Comparison of ENCODE assay signal across 19 mouse cellular contexts in genomic region chr5:128191710-128192109, GRCm38 (mm10).
DNase-seq lines count a peak whose midpoint lies in the region; ATAC-seq lines count a peak whose summit lies in the region.
"Had no signal": no experiment of that assay in that cellular context is flagged by ENCODE, and none has a peak within 500 bp of the region (broad histone marks: within the 10 kb centered on the region; RNA-seq: fewer than 3 reads in every experiment).

No protein-coding gene starts in this region.

- no peaks in the 10 kb centered on the region for H3K36me3 ChIP-seq in midbrain, embryonic 11.5 days (ENCODE audit: control insufficient read depth, insufficient read depth, low read length)
- H3K36me3 ChIP-seq in midbrain, embryonic 15.5 days (replicated peaks), result no peaks in the 10 kb centered on the region
- H3K36me3 ChIP-seq in neural tube, embryonic 14.5 days (ENCODE audit: control insufficient read depth, insufficient read depth, low read length), result no peaks in the 10 kb centered on the region
- no peaks in the 10 kb centered on the region for H3K36me3 ChIP-seq in neural tube, embryonic 15.5 days
- H3K36me3 ChIP-seq in midbrain, embryonic 16.5 days (ENCODE audit: control insufficient read depth, insufficient read depth, low read length), result no peaks in the 10 kb centered on the region
- H3K36me3 ChIP-seq: embryonic facial prominence, embryonic 12.5 days; intestine, embryonic 15.5 days had no signal

- no peak for DNase-seq in frontal cortex, postnatal 10 days (ENCODE audit: low spot score in 2 of 2)
- peak; percentile 68 for DNase-seq in midbrain, embryonic 11.5 days (ENCODE audit: low spot score, missing footprints)
- no peak for DNase-seq in left cerebral cortex, postnatal 4 days
- DNase-seq: adrenal gland, postnatal 14 days; cerebellum, adult 18-20 months; cerebellum, postnatal 25 days; forebrain, postnatal 0 days; gastrocnemius, postnatal 10 days; heart, adult 2 months; kidney, adult 18-20 months had no signal

- no peak overlapping the region for H3K9ac ChIP-seq in midbrain, embryonic 11.5 days (ENCODE audit: low read length)
- no peak overlapping the region for H3K9ac ChIP-seq in midbrain, embryonic 15.5 days
- H3K9ac ChIP-seq in neural tube, embryonic 14.5 days (replicated peaks; ENCODE audit: low read depth, low read length), result no peak overlapping the region
- no peak overlapping the region for H3K9ac ChIP-seq in neural tube, embryonic 15.5 days (replicated peaks)
- H3K9ac ChIP-seq in midbrain, embryonic 16.5 days (ENCODE audit: low read depth, low read length), result no peak overlapping the region
- H3K9ac ChIP-seq: embryonic facial prominence, embryonic 12.5 days; forebrain, postnatal 0 days; intestine, embryonic 15.5 days had no signal

- intact Hi-C loops in left cerebral cortex, postnatal 4 days (cut with DNase I), result no loop called here

- no peak overlapping the region for H3K4me2 ChIP-seq in midbrain, embryonic 11.5 days
- H3K4me2 ChIP-seq in midbrain, embryonic 15.5 days, result no peak overlapping the region
- no peak overlapping the region for H3K4me2 ChIP-seq in neural tube, embryonic 14.5 days (ENCODE audit: low read depth, low read length)
- H3K4me2 ChIP-seq in neural tube, embryonic 15.5 days, result no peak overlapping the region
- no peak overlapping the region for H3K4me2 ChIP-seq in midbrain, embryonic 16.5 days (ENCODE audit: low read length)
- H3K4me2 ChIP-seq: embryonic facial prominence, embryonic 12.5 days; heart, embryonic 11.5 days; intestine, embryonic 15.5 days had no signal

- no peaks in the 10 kb centered on the region for H3K9me3 ChIP-seq in midbrain, embryonic 11.5 days (ENCODE audit: control insufficient read depth, low read length)
- H3K9me3 ChIP-seq in midbrain, embryonic 15.5 days, result no peaks in the 10 kb centered on the region
- H3K9me3 ChIP-seq in neural tube, embryonic 14.5 days (ENCODE audit: control insufficient read depth, low read length), result no peaks in the 10 kb centered on the region
- H3K9me3 ChIP-seq in neural tube, embryonic 15.5 days (replicated peaks), result no peaks in the 10 kb centered on the region
- no peaks in the 10 kb centered on the region for H3K9me3 ChIP-seq in midbrain, embryonic 16.5 days (replicated peaks; ENCODE audit: control insufficient read depth, low read length, poor library complexity, severe bottlenecking)
- H3K9me3 ChIP-seq: embryonic facial prominence, embryonic 12.5 days; intestine, embryonic 15.5 days had no signal

- H3K27ac ChIP-seq in midbrain, embryonic 11.5 days (ENCODE audit: low read depth, low read length), result no peak overlapping the region
- no peak overlapping the region; the same call in 1 of the 2 replicates for H3K27ac ChIP-seq in midbrain, embryonic 15.5 days
- H3K27ac ChIP-seq in neural tube, embryonic 14.5 days (ENCODE audit: low read depth, low read length), result peak overlapping the region; percentile 45; the same call in 1 of the 2 replicates
- H3K27ac ChIP-seq in neural tube, embryonic 15.5 days (replicated peaks), result no peak overlapping the region
- no peak overlapping the region for H3K27ac ChIP-seq in midbrain, embryonic 16.5 days (ENCODE audit: low read length)
- H3K27ac ChIP-seq: heart, adult 2 months; intestine, embryonic 15.5 days had no signal

- H3K27me3 ChIP-seq in midbrain, embryonic 11.5 days (ENCODE audit: control insufficient read depth, insufficient read depth, low read length), result no peaks in the 10 kb centered on the region
- no peaks in the 10 kb centered on the region for H3K27me3 ChIP-seq in midbrain, embryonic 15.5 days (replicated peaks)
- H3K27me3 ChIP-seq in neural tube, embryonic 14.5 days (ENCODE audit: control insufficient read depth, insufficient read depth, low read length), result no peaks in the 10 kb centered on the region
- H3K27me3 ChIP-seq in neural tube, embryonic 15.5 days (replicated peaks), result no peaks in the 10 kb centered on the region
- no peaks in the 10 kb centered on the region for H3K27me3 ChIP-seq in midbrain, embryonic 16.5 days (ENCODE audit: control insufficient read depth, insufficient read depth, low read depth, low read length)
- H3K27me3 ChIP-seq: embryonic facial prominence, embryonic 12.5 days; intestine, embryonic 15.5 days had no signal

- H3K4me3 ChIP-seq in midbrain, embryonic 11.5 days (ENCODE audit: low read depth, low read length), result no peak overlapping the region
- no peak overlapping the region for H3K4me3 ChIP-seq in midbrain, embryonic 15.5 days
- H3K4me3 ChIP-seq in neural tube, embryonic 14.5 days (ENCODE audit: low read depth, low read length), result no peak overlapping the region
- no peak overlapping the region for H3K4me3 ChIP-seq in neural tube, embryonic 15.5 days (replicated peaks)
- H3K4me3 ChIP-seq in midbrain, embryonic 16.5 days (ENCODE audit: low read depth, low read length), result no peak overlapping the region
- H3K4me3 ChIP-seq: embryonic facial prominence, embryonic 12.5 days; heart, adult 2 months; intestine, embryonic 15.5 days had no signal

- WGBS in midbrain, embryonic 11.5 days, result 85% methylated on average over 9 of the region's 9 CpGs
- WGBS in midbrain, embryonic 15.5 days, result 41% methylated on average over 9 of the region's 9 CpGs
- 63% methylated on average over 9 of the region's 9 CpGs for WGBS in neural tube, embryonic 14.5 days
- WGBS in neural tube, embryonic 15.5 days, result 52% methylated on average over 9 of the region's 9 CpGs
- 55% methylated on average over 9 of the region's 9 CpGs for WGBS in midbrain, embryonic 16.5 days

- peak; percentile 47 for ATAC-seq in frontal cortex, adult (ENCODE audit: low TSS enrichment)
- no peak for ATAC-seq in midbrain, embryonic 11.5 days (ENCODE audit: low FRiP score)
- ATAC-seq in midbrain, embryonic 15.5 days (replicated peaks), result no peak
- ATAC-seq in neural tube, embryonic 14.5 days (ENCODE audit: low read depth), result no peak
- no peak for ATAC-seq in neural tube, embryonic 15.5 days (ENCODE audit: low FRiP score)
- peak; percentile 54; the same call in 1 of the 2 replicates for ATAC-seq in midbrain, embryonic 16.5 days
- ATAC-seq: activated CD4-positive, CD25-positive, alpha-beta regulatory T cell, adult 4 months; forebrain, postnatal 0 days; intestine, embryonic 15.5 days had no signal

- H3K4me1 ChIP-seq in midbrain, embryonic 11.5 days (ENCODE audit: control insufficient read depth, insufficient read depth, low read length), result no peaks in the 10 kb centered on the region
- H3K4me1 ChIP-seq in midbrain, embryonic 15.5 days, result peaks cover 12% of the 10 kb centered on the region
- H3K4me1 ChIP-seq in neural tube, embryonic 14.5 days (ENCODE audit: control insufficient read depth, insufficient read depth, low read length), result peaks cover 4% of the 10 kb centered on the region; the same call in 1 of the 2 replicates
- peaks cover 9% of the 10 kb centered on the region for H3K4me1 ChIP-seq in neural tube, embryonic 15.5 days
- peaks cover 6% of the 10 kb centered on the region; the same call in 1 of the 2 replicates for H3K4me1 ChIP-seq in midbrain, embryonic 16.5 days (ENCODE audit: control insufficient read depth, insufficient read depth, low read length)
- H3K4me1 ChIP-seq: intestine, embryonic 15.5 days had no signal

Comparison
In these comparisons a context has a peak if more than half of its experiments do, and no peak if none do; other contexts are left out.
1. ATAC-seq: peak in frontal cortex, adult (single experiment) and midbrain, embryonic 16.5 days (single experiment); none in midbrain, embryonic 11.5 days (single experiment), midbrain, embryonic 15.5 days (single experiment), neural tube, embryonic 14.5 days (single experiment) and neural tube, embryonic 15.5 days (single experiment).